Mouse (Mus musculus) thymus, adult 2 months (tissue): ENCODE results near the gene Nectin3. TPM values are rescaled to one million over a fixed set of nuclear protein-coding genes. Genes with fewer than 3 reads are reported as not detected.
"Not testable (repeated sequence)": the region's sequence is repeated elsewhere in the genome, so short reads cannot be mapped to it uniquely, and the experiment has no call there.

Experiments used
- DNase-seq: peaks from one replicate; pipeline ENCODE4 v3.0.0; 2021
- H3K27ac ChIP-seq: fragments of 200-500 bp; 2 replicates; pipeline ENCODE4 v1.5.1; 2012; ENCODE audit warnings: low read length, control low read depth; ENCODE audit not compliant: control insufficient read depth, insufficient read depth
- H3K27me3 ChIP-seq: fragments of 200-500 bp; 2 replicates; pipeline ENCODE4 v1.6.1; 2012; ENCODE audit warnings: mild to moderate bottlenecking, low read length, moderate library complexity, mixed read lengths; ENCODE audit not compliant: control insufficient read depth, insufficient read depth
- H3K36me3 ChIP-seq: fragments of 200-500 bp; 2 replicates; pipeline ENCODE4 v1.6.1; 2012; ENCODE audit warnings: mild to moderate bottlenecking, low read length, moderate library complexity; ENCODE audit not compliant: control insufficient read depth, insufficient read depth
- H3K4me1 ChIP-seq: fragments of 200-500 bp; replicated peaks from 2 replicates; pipeline ENCODE4 v1.6.1; 2012; ENCODE audit warnings: low read length; ENCODE audit not compliant: control insufficient read depth, insufficient read depth
- H3K4me3 ChIP-seq: fragments of 200-500 bp; 2 replicates; pipeline ENCODE4 v1.5.1; 2012; ENCODE audit warnings: mild to moderate bottlenecking, low read length, control low read depth, moderate library complexity; ENCODE audit not compliant: control insufficient read depth, insufficient read depth
- CTCF ChIP-seq: fragments of 200-500 bp; IDR thresholded peaks from 2 replicates; pipeline ENCODE4 v1.5.1; 2012; ENCODE audit warnings: mild to moderate bottlenecking, control low read depth, low read length, moderate library complexity, borderline replicate concordance; ENCODE audit not compliant: control insufficient read depth, poor library complexity, insufficient read depth; ENCODE audit errors: extremely low read depth
- POLR2A ChIP-seq: fragments of 200-500 bp; IDR thresholded peaks from 2 replicates; pipeline ENCODE4 v1.6.1; 2012; ENCODE audit warnings: mild to moderate bottlenecking, low read length, control low read depth, moderate library complexity; ENCODE audit not compliant: control insufficient read depth, poor library complexity, insufficient read depth; ENCODE audit errors: extremely low read depth
- WGBS: fragments of 180-500 bp; shearing (Covaris S2); methylation state at CpG from one replicate; pipeline ENCODE4 v1.1.7; 2018; 5-methylcytosine and 5-hydroxymethylcytosine counted together
- polyA plus RNA-seq: library from polyadenylated mRNA; depleted of rRNA; stranded (reverse); fragments of >200 nt; gene quantifications from 2 replicates; pipeline ENCODE4 v1.2.3, GENCODE M21; 2012

The Nectin3 gene
- polyA plus RNA-seq, 1 experiment = 1.5 TPM

GRCm38 (mm10) chr16:46376575-46376974, 121.8 kb downstream of the Nectin3 start:
- Histone ChIP-seq H3K27me3 (no peaks in the 10 kb centered on the region), H3K4me3 (no peak overlapping the region), H3K36me3 (no peaks in the 10 kb centered on the region), H3K4me1 (no peaks in the 10 kb centered on the region), H3K27ac (no peak overlapping the region)
- DNase-seq = no peak
- 39% methylated on average over 3 of the region's 3 CpGs for WGBS
- no peak for TF ChIP-seq CTCF
- TF ChIP-seq POLR2A = no peak

DNA sequence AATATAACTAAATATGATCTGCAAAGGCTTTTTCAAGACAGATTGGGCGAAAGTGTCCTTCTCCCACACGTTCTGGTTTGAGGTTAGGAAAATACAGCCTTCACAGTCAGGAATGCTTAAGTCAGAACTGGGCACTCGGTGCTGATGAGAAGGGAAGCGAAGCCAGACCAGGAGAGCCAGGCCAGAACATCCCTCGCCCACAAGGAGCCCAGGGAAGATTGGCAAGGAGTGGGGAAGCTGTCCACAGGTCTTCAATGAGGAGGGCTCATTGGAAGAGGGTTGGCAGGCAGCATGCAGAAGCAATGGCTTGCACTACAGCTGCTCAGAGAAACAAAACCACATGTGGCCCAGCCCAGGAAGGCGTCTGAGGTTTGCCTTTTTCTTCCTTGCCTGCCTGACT, 136.3 kb downstream of the Nectin3 start:
- Histone ChIP-seq H3K4me1 (no peaks in the 10 kb centered on the region), H3K4me3 (no peak overlapping the region), H3K27me3 (no peaks in the 10 kb centered on the region), H3K27ac (no peak overlapping the region), H3K36me3 (no peaks in the 10 kb centered on the region)
- 71% methylated on average over 6 of the region's 6 CpGs for WGBS
- no peak for DNase-seq
- TF ChIP-seq POLR2A (no peak), CTCF (no peak)

DNA sequence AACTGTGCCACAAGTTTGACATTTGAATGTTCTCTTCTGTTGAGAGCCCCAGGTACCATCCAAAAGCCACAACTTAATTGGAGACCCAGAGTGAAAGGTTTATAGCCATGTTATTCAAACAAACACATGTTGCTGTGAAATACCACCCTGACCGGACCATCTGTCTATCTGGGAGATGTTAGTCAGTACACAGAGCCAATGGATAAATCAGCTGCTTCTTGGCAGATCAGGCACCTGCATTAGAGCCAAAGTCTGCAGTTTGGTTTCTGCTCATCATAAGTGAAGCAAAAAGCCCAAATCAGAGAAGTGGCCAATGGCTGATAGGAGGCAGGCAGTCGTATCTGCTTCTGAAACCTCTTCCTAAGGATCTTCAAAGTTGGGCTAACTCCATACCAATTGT, 140.7 kb downstream of the Nectin3 start:
- H3K27me3 ChIP-seq, DNase-seq, H3K4me1 ChIP-seq, H3K4me3 ChIP-seq, H3K36me3 ChIP-seq, H3K27ac ChIP-seq: not testable (repeated sequence)
- WGBS = 93% methylated on average over 2 of the region's 2 CpGs

GRCm38 (mm10) chr16:46356663-46357062, 141.7 kb downstream of the Nectin3 start:
- no peak for DNase-seq
- Histone ChIP-seq H3K27ac (no peak overlapping the region), H3K27me3 (no peaks in the 10 kb centered on the region), H3K36me3 (no peaks in the 10 kb centered on the region), H3K4me3 (no peak overlapping the region), H3K4me1 (no peaks in the 10 kb centered on the region)
- WGBS = 76% methylated on average over 3 of the region's 3 CpGs
- TF ChIP-seq POLR2A (no peak), CTCF (no peak)
